In genomic region chr14:55644261-55644888, GRCm38 (mm10) we compare ENCODE assay signal across 8 mouse cellular contexts. TPM values are rescaled to one million over a fixed set of nuclear protein-coding genes. Genes with fewer than 3 reads are reported as not detected.
DNase-seq lines count a peak whose midpoint lies in the region; ATAC-seq and TF ChIP-seq lines count a peak whose summit lies in the region.

No protein-coding gene starts in this region.

- H3K4me2 ChIP-seq in heart, embryonic 13.5 days, result peak overlapping the region; percentile 94

- peaks cover 39% of the 10 kb centered on the region for H3K36me3 ChIP-seq in heart, embryonic 13.5 days
- H3K36me3 ChIP-seq in limb, embryonic 10.5 days, result peaks cover 49% of the 10 kb centered on the region

- peak overlapping the region; percentile 10 for H3K4me3 ChIP-seq in cerebellum, adult 2 months (replicated peaks; ENCODE audit: insufficient read depth, low read depth, low read length)
- peak overlapping the region; percentile 85 for H3K4me3 ChIP-seq in heart, embryonic 13.5 days
- peak overlapping the region; percentile 98 for H3K4me3 ChIP-seq in limb, embryonic 10.5 days

- no peak for ATAC-seq in heart, embryonic 13.5 days (ENCODE audit: extremely low read depth, insufficient number of reproducible peaks, low FRiP score, low TSS enrichment)
- ATAC-seq in monocyte, adult 5-6 weeks (replicated peaks; ENCODE audit: insufficient number of reproducible peaks, low FRiP score, low TSS enrichment, poor library complexity, severe bottlenecking), result no peak

- DNase-seq in cerebellum, adult 2 months, result no peak
- no peak for DNase-seq in cerebellum, adult 9-10 months
- peak; percentile 6 for DNase-seq in brain, embryonic 14.5 days (ENCODE audit: low read depth)
- no peak for DNase-seq in limb, embryonic 10.5 days (ENCODE audit: low spot score)
- DNase-seq in neural tube, embryonic 10.5 days (ENCODE audit: extremely low spot score, low spot score), result peak; percentile 22
- DNase-seq in right cerebral cortex, adult 18-20 months, result no peak

- H3K27ac ChIP-seq in cerebellum, adult 2 months (ENCODE audit: insufficient read depth, low read length), result no peak overlapping the region
- peak overlapping the region; percentile 96 for H3K27ac ChIP-seq in heart, embryonic 13.5 days (replicated peaks)
- H3K27ac ChIP-seq in limb, embryonic 10.5 days, result peak overlapping the region; percentile 59; the same call in 1 of the 2 replicates

- no peak for TF ChIP-seq POLR2A in cerebellum, adult 2 months (IDR thresholded peaks at IDR 0.05; ENCODE audit: borderline replicate concordance, insufficient read depth, low read length)
- TF ChIP-seq POLR2A in brain, embryonic 14.5 days (IDR thresholded peaks at IDR 0.05; ENCODE audit: borderline replicate concordance, extremely low read depth, insufficient read depth, insufficient read length, poor library complexity, severe bottlenecking), result no peak

- H3K9ac ChIP-seq in heart, embryonic 13.5 days, result peak overlapping the region; percentile 99

- 16% methylated on average over 17 of the region's 17 CpGs for WGBS in cerebellum, adult 2 months
- 27% methylated on average over 17 of the region's 17 CpGs for WGBS in heart, embryonic 13.5 days
- 42% methylated on average over 17 of the region's 17 CpGs for WGBS in limb, embryonic 10.5 days

- no peaks in the 10 kb centered on the region for H3K27me3 ChIP-seq in cerebellum, adult 2 months (ENCODE audit: control insufficient read depth, insufficient read depth, low read length)
- no peaks in the 10 kb centered on the region for H3K27me3 ChIP-seq in heart, embryonic 13.5 days (replicated peaks)
- no peaks in the 10 kb centered on the region for H3K27me3 ChIP-seq in limb, embryonic 10.5 days (ENCODE audit: low read depth, poor library complexity, severe bottlenecking)

- no peaks in the 10 kb centered on the region for H3K9me3 ChIP-seq in heart, embryonic 13.5 days
- H3K9me3 ChIP-seq in limb, embryonic 10.5 days (replicated peaks), result no peaks in the 10 kb centered on the region

- no peak for TF ChIP-seq CTCF in cerebellum, adult 2 months (IDR thresholded peaks at IDR 0.05; ENCODE audit: borderline replicate concordance, insufficient read depth, low read depth, low read length)
- TF ChIP-seq CTCF in brain, embryonic 14.5 days (IDR thresholded peaks at IDR 0.05; ENCODE audit: borderline replicate concordance, extremely low read depth, insufficient read depth, insufficient read length), result no peak

- no peaks in the 10 kb centered on the region; the same call in 1 of the 2 replicates for H3K4me1 ChIP-seq in cerebellum, adult 2 months (ENCODE audit: control insufficient read depth, insufficient read depth, low read length)
- peaks cover 31% of the 10 kb centered on the region for H3K4me1 ChIP-seq in heart, embryonic 13.5 days
- peaks cover 27% of the 10 kb centered on the region for H3K4me1 ChIP-seq in limb, embryonic 10.5 days

RNA-seq across cellular contexts. Expression of gene Tm9sf1, which starts 0.8 kb away (rescaled TPM):
- polyA plus RNA-seq in cerebellum, adult 2 months (2012; rRNA removed), result 35.3 and 40.1 TPM in 2 replicates
- 44.9 and 45.8 TPM in 2 replicates for polyA plus RNA-seq in brain, embryonic 14.5 days (2012; rRNA removed)
- 77.8 and 81.5 TPM in 2 replicates for polyA plus RNA-seq in heart, embryonic 13.5 days (2015; fragmentation: Nextera tagmentation; extraction: Ambion mirVana)
- 80.6 and 92.0 TPM in 2 replicates for polyA plus RNA-seq in limb, embryonic 10.5 days (2016; fragmentation: Nextera tagmentation; extraction: Ambion mirVana)
- total RNA-seq in monocyte, adult 5-6 weeks (2017), result 49.4 to 58.5 TPM (median 55.5 TPM) in 3 replicates

RNA-seq across cellular contexts. Expression of gene Tssk4, which starts 5.6 kb away (rescaled TPM):
- polyA plus RNA-seq in cerebellum, adult 2 months (2012; rRNA removed), result 0.40 and 0.61 TPM in 2 replicates
- 1.2 and 1.8 TPM in 2 replicates for polyA plus RNA-seq in brain, embryonic 14.5 days (2012; rRNA removed)
- polyA plus RNA-seq in heart, embryonic 13.5 days (2015; fragmentation: Nextera tagmentation; extraction: Ambion mirVana), result 0.43 and 0.53 TPM in 2 replicates
- 0.60 and 0.61 TPM in 2 replicates for polyA plus RNA-seq in limb, embryonic 10.5 days (2016; fragmentation: Nextera tagmentation; extraction: Ambion mirVana)
- total RNA-seq in monocyte, adult 5-6 weeks (2017), result 0.58 TPM in 1 of 3 replicates, not detected in the others

RNA-seq across cellular contexts. Expression of gene Gm49378, which starts 6.7 kb away (rescaled TPM):
- 4.9 and 5.6 TPM in 2 replicates for polyA plus RNA-seq in cerebellum, adult 2 months (2012; rRNA removed)
- 8.4 and 8.8 TPM in 2 replicates for polyA plus RNA-seq in brain, embryonic 14.5 days (2012; rRNA removed)
- polyA plus RNA-seq in heart, embryonic 13.5 days (2015; fragmentation: Nextera tagmentation; extraction: Ambion mirVana), result 1.4 and 1.6 TPM in 2 replicates
- polyA plus RNA-seq in limb, embryonic 10.5 days (2016; fragmentation: Nextera tagmentation; extraction: Ambion mirVana), result 1.1 and 2.2 TPM in 2 replicates
- total RNA-seq in monocyte, adult 5-6 weeks (2017), result 1.9 to 2.0 TPM in 2 of 3 replicates, not detected in the other

RNA-seq across cellular contexts. Expression of gene Ipo4, which starts 8.6 kb away (rescaled TPM):
- polyA plus RNA-seq in cerebellum, adult 2 months (2012; rRNA removed), result 150 and 151 TPM in 2 replicates
- polyA plus RNA-seq in brain, embryonic 14.5 days (2012; rRNA removed), result 182 and 184 TPM in 2 replicates
- polyA plus RNA-seq in heart, embryonic 13.5 days (2015; fragmentation: Nextera tagmentation; extraction: Ambion mirVana), result 64.8 and 67.1 TPM in 2 replicates
- 134 and 152 TPM in 2 replicates for polyA plus RNA-seq in limb, embryonic 10.5 days (2016; fragmentation: Nextera tagmentation; extraction: Ambion mirVana)
- 3.7 to 13.4 TPM (median 11.8 TPM) in 3 replicates for total RNA-seq in monocyte, adult 5-6 weeks (2017)

RNA-seq across cellular contexts. Expression of gene Mdp1, which starts 15.9 kb away (rescaled TPM):
- 44.8 and 44.9 TPM in 2 replicates for polyA plus RNA-seq in cerebellum, adult 2 months (2012; rRNA removed)
- polyA plus RNA-seq in brain, embryonic 14.5 days (2012; rRNA removed), result 45.8 and 51.0 TPM in 2 replicates
- 74.3 and 83.3 TPM in 2 replicates for polyA plus RNA-seq in heart, embryonic 13.5 days (2015; fragmentation: Nextera tagmentation; extraction: Ambion mirVana)
- 58.8 and 67.0 TPM in 2 replicates for polyA plus RNA-seq in limb, embryonic 10.5 days (2016; fragmentation: Nextera tagmentation; extraction: Ambion mirVana)
- 41.8 to 53.9 TPM (median 42.8 TPM) in 3 replicates for total RNA-seq in monocyte, adult 5-6 weeks (2017)

Comparison
In these comparisons a context has a peak if more than half of its experiments do, and no peak if none do; other contexts are left out.
1. DNase-seq: peak in brain, embryonic 14.5 days (single experiment) and neural tube, embryonic 10.5 days (single experiment); none in cerebellum, adult 2 months (0 of 2), cerebellum, adult 9-10 months (single experiment), limb, embryonic 10.5 days (single experiment) and right cerebral cortex, adult 18-20 months (single experiment).
2. H3K4me3 ChIP-seq: peak in every context shown above with its lines; median percentile 98 in limb, embryonic 10.5 days; 85 in heart, embryonic 13.5 days; 10 in cerebellum, adult 2 months.